Mouse (Mus musculus) megakaryocyte, embryonic 14.5 days (primary cell): ENCODE results near the gene Clstn2.

Experiments used
- FLI1 ChIP-seq: IDR thresholded peaks from 2 replicates; pipeline ENCODE4 v1.6.1; 2012; ENCODE audit warnings: low read length, inconsistent platforms, mixed read lengths
- GATA1 ChIP-seq: IDR thresholded peaks from 3 replicates; pipeline ENCODE4 v1.6.1; 2012; ENCODE audit warnings: mixed read lengths, low read length, inconsistent platforms, borderline replicate concordance

GRCm38 (mm10) chr9:97852859-97853258 lies 180.1 kb downstream of the Clstn2 start:
- TF ChIP-seq GATA1 (no peak), FLI1 (no peak)
